Mouse (Mus musculus) small intestine, adult 2 months (tissue): ENCODE measurements around the gene Fip1l1.

ENCODE experiments used
- CTCF ChIP-seq: fragments of 200-500 bp; IDR thresholded peaks from 2 replicates; pipeline ENCODE4 v1.5.1; 2012; ENCODE audit warnings: low read depth, mild to moderate bottlenecking, control low read depth, inconsistent platforms, low read length, moderate library complexity, mixed read lengths; ENCODE audit not compliant: insufficient replicate concordance, insufficient read length; ENCODE audit errors: extremely low read depth
- POLR2A ChIP-seq: fragments of 200-500 bp; IDR thresholded peaks from 2 replicates; pipeline ENCODE4 v1.6.1; 2012; ENCODE audit warnings: low read depth, mild to moderate bottlenecking, control low read depth, inconsistent platforms, low read length, moderate library complexity

DNA sequence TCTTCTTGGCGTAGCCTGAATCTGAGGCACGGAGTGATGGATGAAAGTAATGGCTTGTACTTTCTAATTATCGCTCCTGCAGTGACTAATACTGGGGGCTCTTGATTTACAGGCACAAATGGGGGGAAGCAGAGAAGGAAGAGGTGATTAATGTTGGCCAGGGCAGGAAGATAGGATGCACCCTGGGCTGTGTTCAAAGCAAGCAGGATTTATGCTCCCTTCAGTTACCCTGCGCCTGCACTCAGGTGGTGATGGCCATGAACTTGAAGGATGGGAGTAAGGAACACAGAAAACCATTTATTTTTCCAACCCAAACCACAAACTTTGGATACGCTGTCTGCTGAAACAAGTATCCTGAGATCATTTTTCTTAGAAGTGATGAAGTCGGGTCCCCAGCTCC lies 98.2 kb downstream of the Fip1l1 start:
- TF ChIP-seq CTCF (no peak), POLR2A (no peak)
